Mouse (Mus musculus): ENCODE measurements around the gene Castor1. TPM values are rescaled to one million over a fixed set of nuclear protein-coding genes. Genes with fewer than 3 reads are reported as not detected.

The Castor1 gene
- polyA plus RNA-seq, 1 experiment from 2014 or later = 1.9 TPM

DNA sequence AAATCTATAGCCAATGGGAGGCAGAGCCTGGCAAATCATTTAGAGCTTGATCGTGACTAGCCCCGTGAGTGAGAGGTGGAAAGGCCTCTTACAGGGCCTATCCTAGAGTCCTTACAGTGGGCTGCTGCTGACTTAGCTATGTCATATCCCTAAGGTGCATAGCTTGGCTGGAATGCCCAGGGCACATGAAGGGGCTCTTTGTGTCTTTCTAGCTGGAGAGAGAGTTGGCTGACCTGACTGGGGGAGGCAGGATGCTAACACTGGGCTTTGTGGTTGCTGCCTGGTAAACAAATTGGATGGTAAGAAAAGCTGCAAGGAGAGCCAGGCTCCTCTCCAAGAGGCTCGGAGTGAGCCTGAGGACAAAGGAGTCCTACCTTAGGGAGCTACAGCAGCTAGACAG is 25.3 kb upstream of the Castor1 start:
- no peaks in the 10 kb centered on the region for H3K36me3 ChIP-seq
- H3K4me3 ChIP-seq (replicated peaks) = no peak overlapping the region
- H3K27ac ChIP-seq = no peak overlapping the region
- ATAC-seq (ENCODE audit: low read depth) (no peak), DNase-seq (no peak)
- peaks cover 26% of the 10 kb centered on the region for H3K4me1 ChIP-seq (replicated peaks)
- no peak overlapping the region for H3K4me2 ChIP-seq
- no peak overlapping the region for H3K9ac ChIP-seq
- H3K9me3 ChIP-seq (replicated peaks) = no peaks in the 10 kb centered on the region
- WGBS (ENCODE audit: insufficient replicate concordance) = 80% methylated on average over 3 of the region's 3 CpGs
- H3K27me3 ChIP-seq = no peaks in the 10 kb centered on the region

DNA sequence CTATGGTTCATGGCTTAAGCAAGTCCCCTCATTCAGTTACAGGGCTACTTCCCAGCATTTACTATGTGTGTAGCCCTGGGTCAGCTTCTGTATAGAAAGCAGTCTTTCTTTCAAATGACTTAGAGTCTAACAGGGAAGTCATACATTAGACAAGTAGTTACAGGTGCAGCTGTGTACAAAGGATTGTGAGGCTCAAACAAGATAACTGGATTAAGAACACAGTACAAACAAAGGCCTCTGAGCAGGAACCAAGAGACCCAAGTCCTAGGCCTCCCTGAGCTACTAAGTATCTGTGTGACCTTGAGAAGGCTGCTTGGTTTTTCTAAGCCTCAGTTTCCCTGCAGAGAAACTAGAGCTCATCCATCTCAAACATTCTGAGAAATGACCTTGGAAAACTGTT is 24.6 kb upstream of the Castor1 start:
- H3K27me3 ChIP-seq = no peaks in the 10 kb centered on the region
- ATAC-seq (ENCODE audit: low read depth) (no peak), DNase-seq (no peak)
- no peak overlapping the region for H3K9ac ChIP-seq
- no peaks in the 10 kb centered on the region for H3K36me3 ChIP-seq
- H3K27ac ChIP-seq = no peak overlapping the region
- H3K9me3 ChIP-seq (replicated peaks) = no peaks in the 10 kb centered on the region
- peaks cover 22% of the 10 kb centered on the region for H3K4me1 ChIP-seq (replicated peaks)
- H3K4me2 ChIP-seq = no peak overlapping the region
- H3K4me3 ChIP-seq (replicated peaks) = no peak overlapping the region

- H3K27ac ChIP-seq = no peak overlapping the region
- no peak for DNase-seq
- H3K4me3 ChIP-seq (replicated peaks) = no peak overlapping the region
- H3K9ac ChIP-seq = no peak overlapping the region
- H3K4me1 ChIP-seq (replicated peaks) = peaks cover 10% of the 10 kb centered on the region
- no peaks in the 10 kb centered on the region for H3K9me3 ChIP-seq (replicated peaks)
- H3K27me3 ChIP-seq = no peaks in the 10 kb centered on the region
- H3K36me3 ChIP-seq = no peaks in the 10 kb centered on the region
- 42% methylated on average over 3 of the region's 3 CpGs for WGBS (ENCODE audit: insufficient replicate concordance)
- H3K4me2 ChIP-seq = no peak overlapping the region
- ATAC-seq (ENCODE audit: low read depth) = no peak
Observed at GRCm38 (mm10) chr11:4195597-4196031, 22.4 kb upstream of the Castor1 start.

- Histone ChIP-seq H3K9ac (no peak overlapping the region), H3K9me3 (replicated peaks) (no peaks in the 10 kb centered on the region), H3K4me2 (no peak overlapping the region), H3K27ac (no peak overlapping the region), H3K4me3 (replicated peaks) (no peak overlapping the region), H3K4me1 (replicated peaks) (peaks cover under 1% of the 10 kb centered on the region; the same call in 1 of the 2 replicates), H3K36me3 (no peaks in the 10 kb centered on the region), H3K27me3 (no peaks in the 10 kb centered on the region)
- WGBS (ENCODE audit: insufficient replicate concordance) = 83% methylated on average over 8 of the region's 8 CpGs
- DNase-seq = no peak
- no peak for ATAC-seq (ENCODE audit: low read depth)
Observed at GRCm38 (mm10) chr11:4196636-4197035, 21.4 kb upstream of the Castor1 start.

DNA sequence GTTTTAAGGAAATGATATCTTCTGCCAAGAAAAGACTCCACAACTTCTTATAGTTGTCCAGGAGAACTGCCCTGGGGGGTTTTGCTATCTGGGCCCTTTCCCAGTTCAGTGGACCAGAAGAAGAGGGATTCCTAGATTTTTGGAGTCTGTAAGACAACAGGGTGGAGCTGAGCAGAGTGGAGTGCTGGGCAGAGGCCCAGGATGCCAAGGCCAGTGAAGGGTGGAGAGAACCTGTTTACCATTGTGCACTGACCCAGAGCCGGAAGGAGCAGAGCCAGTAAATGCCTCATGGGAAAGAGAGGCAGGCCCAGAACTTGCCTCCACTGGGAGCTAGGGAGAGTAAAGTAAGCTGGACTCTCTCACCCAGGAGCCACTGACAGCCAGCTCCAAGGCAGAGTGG is 20.3 kb upstream of the Castor1 start:
- no peak overlapping the region for H3K27ac ChIP-seq
- DNase-seq (no peak), ATAC-seq (ENCODE audit: low read depth) (no peak)
- WGBS (ENCODE audit: insufficient replicate concordance) = 68% methylated on average over 1 of the region's 1 CpGs
- no peak overlapping the region for H3K9ac ChIP-seq
- no peaks in the 10 kb centered on the region for H3K9me3 ChIP-seq (replicated peaks)
- H3K27me3 ChIP-seq = no peaks in the 10 kb centered on the region
- no peak overlapping the region for H3K4me2 ChIP-seq
- no peak overlapping the region for H3K4me3 ChIP-seq (replicated peaks)
- H3K4me1 ChIP-seq (replicated peaks) = peaks cover 4% of the 10 kb centered on the region; the same call in 1 of the 2 replicates
- H3K36me3 ChIP-seq = no peaks in the 10 kb centered on the region

GRCm38 (mm10) chr11:4201981-4202700 is 15.9 kb upstream of the Castor1 start:
- H3K4me2 ChIP-seq = no peak overlapping the region
- peaks cover 21% of the 10 kb centered on the region for H3K4me1 ChIP-seq (replicated peaks)
- no peak for DNase-seq
- H3K36me3 ChIP-seq = peaks cover 7% of the 10 kb centered on the region; the same call in 1 of the 2 replicates
- ATAC-seq (ENCODE audit: low read depth) = no peak
- WGBS (ENCODE audit: insufficient replicate concordance) = 74% methylated on average over 11 of the region's 11 CpGs
- no peak overlapping the region for H3K4me3 ChIP-seq (replicated peaks)
- H3K27ac ChIP-seq = no peak overlapping the region
- no peaks in the 10 kb centered on the region for H3K27me3 ChIP-seq
- no peak overlapping the region for H3K9ac ChIP-seq
- H3K9me3 ChIP-seq (replicated peaks) = no peaks in the 10 kb centered on the region

DNA sequence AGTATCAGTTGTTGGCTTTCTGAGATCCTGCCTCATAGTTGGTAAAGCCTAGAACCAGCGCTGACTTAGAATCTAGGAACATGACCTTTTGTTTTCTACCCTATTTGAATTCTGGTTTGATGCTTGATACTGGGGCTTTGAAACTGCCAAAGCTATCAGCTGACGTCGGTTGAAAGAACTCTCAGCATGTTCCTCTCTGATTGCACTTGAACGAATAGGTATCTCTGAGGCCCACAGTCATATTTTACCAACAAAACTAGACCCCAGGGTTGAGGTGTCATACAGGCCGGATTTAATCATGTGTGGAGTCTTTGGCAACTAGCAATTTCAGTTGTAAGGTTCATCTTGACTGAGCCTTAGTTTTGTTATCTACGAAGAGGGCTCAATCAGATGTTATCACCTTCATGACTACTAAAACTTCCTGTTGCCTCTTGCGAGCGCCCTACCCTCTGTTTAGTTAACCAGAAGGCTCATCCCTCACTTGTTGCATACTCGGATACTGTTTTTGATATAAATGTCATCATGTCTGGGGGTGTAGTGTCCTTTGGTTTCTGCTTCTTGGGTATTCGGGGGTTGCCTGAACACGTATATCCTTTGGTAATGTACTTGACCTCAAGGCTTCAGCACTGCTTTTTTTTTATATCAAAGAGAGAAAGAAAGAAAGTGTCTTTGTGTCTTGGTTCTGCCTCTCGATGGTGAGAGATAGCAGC is 14.9 kb upstream of the Castor1 start:
- DNase-seq (no peak), ATAC-seq (ENCODE audit: low read depth) (no peak)
- Histone ChIP-seq H3K9ac (no peak overlapping the region), H3K4me3 (replicated peaks) (no peak overlapping the region), H3K27ac (0 out of 2 replicates have a peak overlapping the region, but pooled peaks have one; percentile 34), H3K27me3 (no peaks in the 10 kb centered on the region), H3K4me2 (no peak overlapping the region), H3K4me1 (replicated peaks) (peaks cover 21% of the 10 kb centered on the region), H3K36me3 (peaks cover 15% of the 10 kb centered on the region; the same call in 1 of the 2 replicates), H3K9me3 (replicated peaks) (no peaks in the 10 kb centered on the region)
- 37% methylated on average over 12 of the region's 12 CpGs for WGBS (ENCODE audit: insufficient replicate concordance)

DNA sequence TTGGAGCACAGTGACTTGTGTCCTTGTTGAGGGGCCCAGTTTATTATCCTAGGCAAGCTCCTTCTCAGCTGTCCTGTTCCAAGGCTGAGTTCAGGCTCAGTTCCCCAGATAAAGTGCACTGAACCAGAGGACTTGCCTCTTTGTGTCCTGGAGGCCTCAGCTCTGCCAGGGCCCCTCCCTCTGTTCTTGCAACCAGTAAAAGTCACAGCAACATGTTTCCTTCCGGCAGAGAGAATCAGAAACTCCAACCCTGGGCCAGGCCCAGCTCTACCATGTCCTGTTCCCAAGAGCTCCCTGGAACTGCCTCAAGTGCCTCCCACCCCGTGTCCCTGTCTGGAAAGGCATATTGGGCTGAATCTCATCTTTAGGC is 14.3 kb upstream of the Castor1 start:
- DNase-seq = no peak
- H3K9me3 ChIP-seq (replicated peaks) = no peaks in the 10 kb centered on the region
- no peaks in the 10 kb centered on the region for H3K27me3 ChIP-seq
- no peak for ATAC-seq (ENCODE audit: low read depth)
- H3K4me1 ChIP-seq (replicated peaks) = peaks cover 21% of the 10 kb centered on the region
- peak overlapping the region; percentile 34; the same call in 1 of the 2 replicates for H3K27ac ChIP-seq
- H3K9ac ChIP-seq = no peak overlapping the region
- no peak overlapping the region for H3K4me3 ChIP-seq (replicated peaks)
- H3K4me2 ChIP-seq = no peak overlapping the region
- WGBS (ENCODE audit: insufficient replicate concordance) = 32% methylated on average over 2 of the region's 2 CpGs
- peaks cover 20% of the 10 kb centered on the region; the same call in 1 of the 2 replicates for H3K36me3 ChIP-seq

DNA sequence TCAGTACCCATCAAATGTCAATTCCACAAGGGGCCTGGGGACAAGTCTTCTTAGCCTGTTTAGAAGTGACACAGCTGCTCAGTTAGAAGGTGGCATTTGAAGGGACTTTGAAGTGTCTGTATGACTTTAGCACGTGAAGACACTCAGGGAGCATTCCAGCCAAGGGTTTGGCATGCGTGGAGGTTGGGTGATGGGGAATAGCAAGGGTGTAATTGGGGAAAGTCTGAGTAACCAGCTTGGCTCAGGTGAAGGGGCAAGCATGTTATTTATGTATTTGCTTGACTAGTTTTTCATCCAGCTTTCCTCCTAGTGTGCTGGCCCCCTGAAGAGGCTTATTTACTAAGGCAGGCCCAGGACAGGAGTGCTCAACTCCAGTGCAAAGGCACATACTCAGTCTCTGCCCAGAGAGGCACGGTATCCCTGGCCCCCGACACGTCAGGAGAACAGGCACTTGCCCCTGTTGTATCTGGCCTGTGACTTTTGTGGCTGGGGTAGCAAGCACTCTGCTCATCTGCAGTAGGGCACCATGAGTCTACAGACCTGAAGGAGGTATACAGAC is 12.8 kb upstream of the Castor1 start:
- peaks cover 26% of the 10 kb centered on the region; the same call in 1 of the 2 replicates for H3K36me3 ChIP-seq
- no peak overlapping the region for H3K9ac ChIP-seq
- ATAC-seq (ENCODE audit: low read depth) (no peak), DNase-seq (no peak)
- H3K4me1 ChIP-seq (replicated peaks) = peaks cover 21% of the 10 kb centered on the region
- H3K4me3 ChIP-seq (replicated peaks) = no peak overlapping the region
- H3K27ac ChIP-seq = no peak overlapping the region
- H3K27me3 ChIP-seq = no peaks in the 10 kb centered on the region
- no peaks in the 10 kb centered on the region for H3K9me3 ChIP-seq (replicated peaks)
- 76% methylated on average over 5 of the region's 5 CpGs for WGBS (ENCODE audit: insufficient replicate concordance)
- no peak overlapping the region for H3K4me2 ChIP-seq

DNA sequence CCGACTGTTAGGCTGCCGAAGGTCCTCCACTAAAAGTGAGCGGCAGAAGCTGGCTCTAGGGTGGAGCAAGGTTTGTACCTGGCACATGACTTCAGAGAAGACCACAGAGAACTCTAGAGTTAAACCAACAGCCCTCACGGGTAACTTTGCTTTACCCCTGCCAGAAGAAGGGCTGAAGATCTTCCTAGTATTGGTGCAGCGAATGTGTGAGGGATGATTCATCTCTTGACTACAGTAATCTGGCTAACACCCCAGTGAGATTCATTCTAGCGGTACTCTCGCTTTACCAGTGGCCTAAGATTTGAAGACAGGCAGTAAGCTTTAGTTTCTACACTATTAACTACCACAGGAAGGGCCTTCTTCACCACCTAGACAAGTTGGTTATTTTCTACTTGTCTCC is 12.1 kb upstream of the Castor1 start:
- Histone ChIP-seq H3K4me3 (replicated peaks) (no peak overlapping the region), H3K9ac (no peak overlapping the region), H3K27me3 (no peaks in the 10 kb centered on the region), H3K4me1 (replicated peaks) (peaks cover 21% of the 10 kb centered on the region), H3K4me2 (no peak overlapping the region), H3K27ac (no peak overlapping the region), H3K36me3 (peaks cover 33% of the 10 kb centered on the region; the same call in 1 of the 2 replicates), H3K9me3 (replicated peaks) (no peaks in the 10 kb centered on the region)
- ATAC-seq (ENCODE audit: low read depth) (no peak), DNase-seq (no peak)
- WGBS (ENCODE audit: insufficient replicate concordance) = 72% methylated on average over 7 of the region's 7 CpGs

GRCm38 (mm10) chr11:4206563-4206962 is 11.5 kb upstream of the Castor1 start:
- WGBS (ENCODE audit: insufficient replicate concordance) = 27% methylated on average over 6 of the region's 6 CpGs
- H3K9me3 ChIP-seq (replicated peaks) = no peaks in the 10 kb centered on the region

More at GRCm38 (mm10) chr11:4206563-4206962, 11.5 kb upstream of the Castor1 start:
- no peak for DNase-seq
- Histone ChIP-seq H3K27ac (no peak overlapping the region), H3K4me1 (replicated peaks) (peaks cover 21% of the 10 kb centered on the region), H3K4me2 (no peak overlapping the region), H3K4me3 (replicated peaks) (no peak overlapping the region), H3K36me3 (peaks cover 33% of the 10 kb centered on the region; the same call in 1 of the 2 replicates), H3K9ac (no peak overlapping the region), H3K27me3 (no peaks in the 10 kb centered on the region)
- no peak; the same call in 1 of the 2 replicates for ATAC-seq (ENCODE audit: low read depth)
